Mouse (Mus musculus) embryonic fibroblast, embryonic 13.5 days (primary cell): ENCODE measurements around the gene Mif4gd. TPM values are rescaled to one million over a fixed set of nuclear protein-coding genes. Genes with fewer than 3 reads are reported as not detected.
A peak's percentile ranks its signal among the peaks of the same experiment; 100 is the strongest.
"Not testable (repeated sequence)": the region's sequence is repeated elsewhere in the genome, so short reads cannot be mapped to it uniquely, and the experiment has no call there.

Experiments used
- H3K27ac ChIP-seq: 2 replicates; pipeline ENCODE4 v1.5.1; 2012; ENCODE audit warnings: low read length, control low read depth, inconsistent platforms; ENCODE audit not compliant: insufficient read depth
- H3K4me1 ChIP-seq: 2 replicates; pipeline ENCODE4 v1.6.1; 2011; ENCODE audit warnings: low read length; ENCODE audit not compliant: control insufficient read depth, insufficient read depth
- H3K4me3 ChIP-seq: 2 replicates; pipeline ENCODE4 v1.5.1; 2011; ENCODE audit warnings: mild to moderate bottlenecking, control low read depth, low read length; ENCODE audit not compliant: insufficient read depth
- CTCF ChIP-seq: IDR thresholded peaks from 2 replicates; pipeline ENCODE4 v1.5.1; 2011; ENCODE audit warnings: mild to moderate bottlenecking, control low read depth, low read length, moderate library complexity, borderline replicate concordance; ENCODE audit not compliant: insufficient read depth
- POLR2A ChIP-seq: IDR thresholded peaks from 2 replicates; pipeline ENCODE4 v1.6.1; 2011; ENCODE audit warnings: low read depth, mild to moderate bottlenecking, control low read depth, low read length, moderate library complexity
- polyA plus RNA-seq: library from polyadenylated mRNA; stranded (reverse); fragments of >200 nt; gene quantifications from 2 replicates; pipeline ENCODE4 v1.2.4, GENCODE M21; 2011; ENCODE audit warnings: low read depth; ENCODE audit not compliant: missing spikeins, insufficient read length

Mif4gd gene
- 22.3 and 26.6 TPM in 2 replicates for polyA plus RNA-seq

DNA sequence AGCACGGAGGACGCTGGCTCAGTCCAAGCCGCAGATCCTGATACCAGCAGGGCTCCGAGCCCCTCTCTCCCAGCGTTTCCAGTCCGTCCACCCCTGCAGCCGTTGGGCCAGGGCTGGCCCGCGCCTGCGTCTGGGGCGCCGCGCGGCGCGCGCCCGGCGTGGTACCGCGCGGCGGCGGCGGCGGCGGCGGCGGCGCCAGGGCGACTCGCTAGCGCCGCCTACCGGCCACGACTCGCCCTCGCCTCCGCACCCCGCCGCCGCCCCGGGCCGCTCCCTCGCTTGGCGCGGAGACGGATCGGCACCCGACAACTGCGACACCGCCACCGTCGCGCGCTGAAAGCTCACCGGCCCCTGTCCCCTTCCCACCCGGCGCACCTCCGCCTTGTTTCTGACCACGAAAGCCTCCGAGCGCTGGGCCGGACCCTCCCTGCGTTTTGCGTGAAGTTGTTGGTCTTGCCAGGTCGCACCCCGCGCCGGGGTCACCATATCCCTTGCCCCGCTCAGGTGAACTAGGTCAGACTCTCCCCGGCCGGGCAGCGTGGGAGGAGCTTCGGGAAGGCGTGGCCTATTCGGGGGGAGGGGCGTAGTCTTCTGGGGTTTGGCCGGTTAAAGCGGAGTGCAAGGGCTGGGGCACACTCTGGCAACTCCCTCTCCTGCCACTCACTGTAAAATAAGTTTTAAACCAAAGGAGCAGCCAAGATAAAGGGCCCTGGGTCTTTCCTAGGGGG lies at the start of gene Mif4gd:
Gene Mif4gd, minus strand, starts transcription at position 560 of the 728 bp plus-strand sequence.
- H3K4me1 ChIP-seq, result no peaks in the 10 kb centered on the region
- H3K4me3 ChIP-seq, result peak within 1 kb of the TSS; percentile 84
- TF ChIP-seq POLR2A, result peak; percentile 74
- TF ChIP-seq CTCF, result no peak
- H3K27ac ChIP-seq, result peak within 1 kb of the TSS; percentile 88

DNA sequence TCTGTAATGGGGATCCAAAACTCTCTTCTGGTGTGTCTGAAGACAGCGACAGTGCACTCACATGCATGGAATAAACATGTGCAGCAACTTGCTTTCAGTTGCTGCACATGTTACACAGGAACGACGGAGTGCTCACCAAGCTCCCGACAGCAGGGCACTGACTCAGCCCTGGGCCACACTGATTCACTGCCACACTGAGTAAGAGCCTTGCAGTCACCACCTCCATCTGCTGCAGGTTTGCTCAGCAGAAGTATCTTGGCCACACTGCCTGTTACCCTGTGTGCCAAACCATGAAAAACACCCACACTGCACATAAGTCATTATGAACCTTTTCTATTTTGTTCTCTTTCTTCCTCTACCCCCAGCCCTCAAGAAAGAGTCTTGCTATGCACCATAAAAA lies 47.6 kb upstream of the Mif4gd start:
- Histone ChIP-seq H3K27ac (no peak overlapping the region), H3K4me3 (no peak overlapping the region), H3K4me1 (0 out of 2 replicates have a peak, but pooled peaks cover 2% of the 10 kb centered on the region)
- no peak for TF ChIP-seq CTCF

DNA sequence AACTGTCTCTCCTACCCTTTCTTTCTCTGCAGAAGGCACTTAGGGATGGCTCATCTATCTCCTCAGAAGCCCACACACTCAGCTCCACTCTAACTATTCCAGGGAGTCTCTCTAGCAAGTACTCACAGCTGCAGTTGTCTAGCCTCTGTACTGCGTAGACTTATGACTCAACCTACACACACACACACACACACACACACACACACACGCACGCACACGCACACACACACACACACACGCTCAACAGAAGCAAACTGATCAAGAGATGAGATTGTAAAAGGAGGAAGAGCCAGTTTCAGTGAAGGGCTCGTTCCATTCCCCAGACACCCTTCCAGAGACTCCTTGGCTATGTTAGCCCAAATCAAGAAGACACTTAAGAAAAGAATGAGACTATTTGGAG lies 45.8 kb upstream of the Mif4gd start:
- TF ChIP-seq CTCF (no peak), POLR2A (no peak)
- Histone ChIP-seq H3K4me3 (no peak overlapping the region), H3K4me1 (0 out of 2 replicates have a peak, but pooled peaks cover 2% of the 10 kb centered on the region), H3K27ac (no peak overlapping the region)

DNA sequence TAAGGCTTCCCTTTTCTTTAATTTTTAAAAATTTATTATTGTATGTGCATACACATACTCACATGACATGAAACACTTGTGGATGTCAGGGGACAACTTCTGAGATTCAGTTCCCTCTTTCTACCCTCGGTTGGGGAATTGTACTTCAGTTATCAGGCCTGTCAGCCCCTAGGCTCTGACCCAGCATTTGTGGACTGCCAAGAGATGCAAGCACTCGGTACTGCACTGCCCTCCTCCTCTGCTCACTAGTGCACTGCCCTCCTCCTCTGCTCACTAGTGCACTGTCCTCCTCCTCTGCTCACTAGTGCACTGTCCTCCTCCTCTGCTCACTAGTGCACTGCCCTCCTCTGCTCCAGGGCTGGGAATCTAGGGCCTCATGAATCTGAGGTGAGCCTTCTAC lies 41.4 kb upstream of the Mif4gd start:
- Histone ChIP-seq H3K27ac (no peak overlapping the region), H3K4me3 (no peak overlapping the region), H3K4me1 (0 out of 2 replicates have a peak, but pooled peaks cover 5% of the 10 kb centered on the region)
- TF ChIP-seq CTCF (no peak), POLR2A (no peak)

DNA sequence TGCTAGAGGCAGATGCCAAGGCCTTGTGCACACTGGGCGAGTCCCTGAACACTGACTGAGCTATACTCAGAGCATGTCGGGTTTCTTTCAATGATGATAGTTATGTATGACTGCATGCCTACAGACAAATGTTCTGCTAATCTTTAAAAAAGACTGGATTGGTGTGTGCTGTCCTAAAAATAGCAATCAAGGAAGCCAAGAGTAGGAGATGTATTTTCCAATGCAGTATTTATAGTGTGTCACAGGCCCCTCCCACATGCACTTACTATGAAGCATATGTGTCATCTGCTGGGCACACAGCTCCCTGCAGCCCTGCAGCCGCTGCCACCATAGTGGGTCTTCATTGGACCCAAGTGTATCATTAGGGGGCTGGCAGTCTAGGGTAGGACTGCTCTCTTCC lies 40.4 kb upstream of the Mif4gd start:
- H3K4me1 ChIP-seq, result 0 out of 2 replicates have a peak, but pooled peaks cover 5% of the 10 kb centered on the region
- TF ChIP-seq POLR2A, result no peak
- TF ChIP-seq CTCF, result no peak
- H3K27ac ChIP-seq, result no peak overlapping the region
- H3K4me3 ChIP-seq, result no peak overlapping the region

DNA sequence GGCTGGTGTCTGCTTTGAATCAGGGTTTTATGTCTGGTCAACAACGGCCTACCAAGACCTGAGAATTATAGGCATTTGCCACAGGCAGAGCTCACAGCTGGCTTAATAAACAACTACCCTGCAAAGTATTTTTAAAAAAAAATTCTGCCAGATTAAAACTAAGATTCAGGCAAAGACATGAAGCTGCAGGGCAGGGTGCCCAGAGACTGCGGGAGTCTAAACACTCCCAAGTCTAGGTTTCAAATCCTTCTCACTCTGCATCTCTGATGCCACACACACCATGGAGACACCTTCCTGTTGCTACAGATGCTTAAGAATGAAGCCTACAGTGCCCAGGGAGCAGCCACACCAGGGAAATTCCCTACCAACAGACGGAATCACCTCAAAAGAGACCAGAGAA lies 38.9 kb upstream of the Mif4gd start:
- Histone ChIP-seq H3K27ac (no peak overlapping the region), H3K4me3 (no peak overlapping the region), H3K4me1 (0 out of 2 replicates have a peak, but pooled peaks cover 5% of the 10 kb centered on the region)
- TF ChIP-seq CTCF, result no peak
- no peak for TF ChIP-seq POLR2A

DNA sequence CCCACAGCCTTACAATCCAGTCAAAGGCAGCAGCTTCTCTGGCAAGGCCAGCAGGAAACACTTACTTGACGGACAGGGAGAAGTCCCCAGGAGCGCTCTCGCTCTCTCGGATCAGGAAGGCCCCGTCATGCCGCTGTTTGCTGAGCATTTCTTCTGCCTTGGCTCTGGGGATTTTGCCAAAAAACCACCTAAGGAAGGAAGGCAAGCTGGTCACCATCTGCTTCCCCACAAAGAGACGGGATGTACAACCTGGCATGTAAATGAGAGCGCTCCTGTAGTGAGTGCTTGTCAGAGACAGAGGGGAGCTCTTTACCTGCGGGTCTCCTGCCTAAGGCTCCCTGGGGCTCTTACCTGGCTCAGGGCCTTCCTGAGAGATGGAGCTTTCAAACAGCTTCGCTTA lies 36.9 kb upstream of the Mif4gd start:
- TF ChIP-seq CTCF (no peak), POLR2A (no peak)
- Histone ChIP-seq H3K4me1 (0 out of 2 replicates have a peak, but pooled peaks cover 5% of the 10 kb centered on the region), H3K27ac (no peak overlapping the region)

DNA sequence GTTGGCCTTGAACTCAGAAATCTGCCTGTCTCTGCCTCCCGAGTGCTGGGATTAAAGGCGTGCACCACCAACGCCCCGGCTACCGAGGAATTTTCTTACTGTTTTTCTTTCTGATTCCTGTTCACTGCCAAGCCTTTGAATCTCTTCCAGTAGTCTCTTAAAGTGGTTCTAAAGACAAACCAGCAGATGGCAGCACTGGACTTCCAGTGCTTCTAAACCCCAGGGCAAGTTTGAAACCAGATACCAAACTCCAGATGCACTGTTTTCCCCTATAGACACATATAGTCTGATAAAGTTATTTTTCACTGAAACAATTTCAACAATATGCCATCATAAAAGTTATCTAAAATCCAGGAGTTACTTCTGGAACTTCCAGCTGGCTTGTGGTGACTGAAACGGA lies 34.7 kb upstream of the Mif4gd start:
- no peak for TF ChIP-seq POLR2A
- TF ChIP-seq CTCF, result no peak
- Histone ChIP-seq H3K4me3 (no peak overlapping the region), H3K4me1 (no peaks in the 10 kb centered on the region), H3K27ac (no peak overlapping the region)

More for the DNA sequence above, 36.9 kb upstream of the Mif4gd start:
- H3K4me3 ChIP-seq, result no peak overlapping the region

DNA sequence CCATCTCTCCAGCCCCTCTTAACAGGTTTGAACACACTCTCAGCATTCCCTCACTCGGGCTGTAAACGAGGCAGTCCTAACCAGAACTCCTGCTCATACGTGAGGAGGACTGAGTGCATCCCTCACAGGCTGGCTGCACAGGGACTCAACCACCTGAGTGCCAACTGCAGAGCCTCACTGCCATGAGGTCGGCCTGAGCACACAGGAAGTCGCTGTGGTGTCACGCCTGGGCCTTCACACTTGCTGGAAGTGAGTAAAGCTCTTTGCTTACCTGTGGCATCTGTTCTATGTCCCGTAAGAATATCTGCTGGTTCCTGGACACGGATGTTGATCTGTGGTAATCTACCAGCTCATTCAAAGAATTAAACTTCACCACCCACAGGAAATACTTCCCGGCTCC lies 33.7 kb upstream of the Mif4gd start:
- TF ChIP-seq POLR2A (no peak), CTCF (no peak)
- H3K4me1 ChIP-seq, result peaks cover 4% of the 10 kb centered on the region
- H3K4me3 ChIP-seq, result no peak overlapping the region
- H3K27ac ChIP-seq, result no peak overlapping the region

DNA sequence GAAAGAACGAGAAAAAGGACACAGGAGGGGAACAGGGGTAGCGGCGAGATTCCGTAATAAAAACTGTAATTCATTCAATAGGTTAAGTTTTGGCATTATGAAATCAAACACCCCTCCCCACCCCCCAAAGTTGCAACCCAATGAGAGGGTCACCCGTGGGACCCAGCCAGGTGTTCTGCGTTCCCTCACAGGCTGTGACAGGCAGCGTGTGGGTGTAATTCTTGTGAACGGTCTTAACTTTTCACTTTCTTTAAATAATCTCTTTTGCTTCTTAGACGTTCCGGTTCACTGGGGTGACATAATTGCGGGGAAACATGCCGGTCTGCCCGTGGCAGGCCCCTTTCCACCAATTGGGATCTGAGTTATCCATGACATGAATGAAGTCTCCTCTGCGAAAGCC lies 32.7 kb upstream of the Mif4gd start:
- H3K27ac ChIP-seq, H3K4me3 ChIP-seq, H3K4me1 ChIP-seq: not testable (repeated sequence)

- Histone ChIP-seq H3K4me3 (no peak overlapping the region), H3K27ac (no peak overlapping the region), H3K4me1 (peaks cover 9% of the 10 kb centered on the region)
- TF ChIP-seq POLR2A, result no peak
- no peak for TF ChIP-seq CTCF
Observed at GRCm38 (mm10) chr11:115644308-115644707, 31.5 kb upstream of the Mif4gd start.
